Mouse (Mus musculus): ENCODE measurements around the gene Tmem218. TPM values are rescaled to one million over a fixed set of nuclear protein-coding genes. Genes with fewer than 3 reads are reported as not detected.

The Tmem218 gene
- polyA plus RNA-seq, 1 experiment = 3.9 TPM

GRCm38 (mm10) chr9:37183176-37183575, 24.8 kb upstream of the Tmem218 start:
- Histone ChIP-seq H3K79me2 (ENCODE audit: control insufficient read depth, insufficient read depth) (no peaks in the 10 kb centered on the region), H3ac (ENCODE audit: control insufficient read depth, insufficient read length) (no peak overlapping the region), H3K4me3 (no peak overlapping the region), H3K4me2 (ENCODE audit: low read depth) (no peak overlapping the region), H3K36me3 (ENCODE audit: control insufficient read depth, insufficient read depth) (no peaks in the 10 kb centered on the region), H3K27me3 (ENCODE audit: control insufficient read depth, insufficient read depth, insufficient read length) (peaks cover 21% of the 10 kb centered on the region)
- TF ChIP-seq REST (IDR thresholded peaks at IDR 0.05; ENCODE audit: insufficient read depth, insufficient read length) = no peak
- TF ChIP-seq POLR2AphosphoS2 (IDR thresholded peaks at IDR 0.05; ENCODE audit: insufficient read length, low read depth) = no peak
- no peak for TF ChIP-seq TCF12 (IDR thresholded peaks at IDR 0.05; ENCODE audit: insufficient read depth, poor library complexity, severe bottlenecking)
- no peak for TF ChIP-seq USF1 (IDR thresholded peaks at IDR 0.05; ENCODE audit: low read depth)
- no peak for TF ChIP-seq MAX (IDR thresholded peaks at IDR 0.05; ENCODE audit: low read depth)
- TF ChIP-seq POLR2A (IDR thresholded peaks at IDR 0.05; ENCODE audit: insufficient read length, low read depth) = no peak
- TF ChIP-seq MYOG (IDR thresholded peaks at IDR 0.05; ENCODE audit: control insufficient read depth in 1 of 3, insufficient read depth in 1 of 3, insufficient read length in 2 of 3, low read depth in 2 of 3) = no peak
- no peak for TF ChIP-seq SRF (IDR thresholded peaks at IDR 0.05; ENCODE audit: control insufficient read depth, insufficient read length, low read depth)
- no peak for TF ChIP-seq E2F4 (IDR thresholded peaks at IDR 0.05; ENCODE audit: insufficient read depth)
- TF ChIP-seq CEBPB (IDR thresholded peaks at IDR 0.05; ENCODE audit: insufficient read depth, poor library complexity, severe bottlenecking) = no peak
- TF ChIP-seq TCF3 (IDR thresholded peaks at IDR 0.05; ENCODE audit: insufficient read length, low read depth) = no peak

DNA sequence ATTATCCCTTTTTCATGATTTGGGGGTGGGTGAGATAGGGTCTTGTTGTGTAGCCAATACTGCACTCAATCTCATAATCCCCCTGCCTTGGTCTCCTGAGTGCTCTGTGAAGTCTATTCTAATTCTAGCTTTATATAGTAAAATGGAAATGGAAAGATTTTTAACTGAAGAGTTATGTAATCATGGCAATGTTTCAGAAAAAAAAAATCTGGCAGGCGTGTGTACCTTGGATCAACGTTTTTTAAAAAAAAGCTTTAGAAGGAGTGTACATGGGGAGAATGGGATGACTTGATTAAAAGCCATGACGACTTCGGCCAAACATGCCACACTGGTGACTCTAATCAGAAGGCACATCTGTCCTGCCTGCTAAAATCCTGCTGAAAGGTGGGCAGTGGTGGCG, 20.6 kb upstream of the Tmem218 start:
- no peak for TF ChIP-seq TCF3 (IDR thresholded peaks at IDR 0.05; ENCODE audit: insufficient read length, low read depth)
- no peak for TF ChIP-seq E2F4 (IDR thresholded peaks at IDR 0.05; ENCODE audit: insufficient read depth)
- TF ChIP-seq MYOG (IDR thresholded peaks at IDR 0.05; ENCODE audit: control insufficient read depth in 1 of 3, insufficient read depth in 1 of 3, insufficient read length in 2 of 3, low read depth in 2 of 3) = no peak
- TF ChIP-seq POLR2AphosphoS2 (IDR thresholded peaks at IDR 0.05; ENCODE audit: insufficient read length, low read depth) = no peak
- no peak for TF ChIP-seq POLR2A (IDR thresholded peaks at IDR 0.05; ENCODE audit: insufficient read length, low read depth)
- TF ChIP-seq SRF (IDR thresholded peaks at IDR 0.05; ENCODE audit: control insufficient read depth, insufficient read length, low read depth) = no peak
- TF ChIP-seq TCF12 (IDR thresholded peaks at IDR 0.05; ENCODE audit: insufficient read depth, poor library complexity, severe bottlenecking) = no peak
- no peak for TF ChIP-seq REST (IDR thresholded peaks at IDR 0.05; ENCODE audit: insufficient read depth, insufficient read length)
- no peak for TF ChIP-seq MAX (IDR thresholded peaks at IDR 0.05; ENCODE audit: low read depth)
- TF ChIP-seq CEBPB (IDR thresholded peaks at IDR 0.05; ENCODE audit: insufficient read depth, poor library complexity, severe bottlenecking) = no peak
- no peak for TF ChIP-seq USF1 (IDR thresholded peaks at IDR 0.05; ENCODE audit: low read depth)
- TF ChIP-seq MYOD1 (IDR thresholded peaks at IDR 0.05; ENCODE audit: control insufficient read depth in 1 of 3, insufficient read length in 2 of 3, low read depth in 2 of 3) = no peak
- no peaks in the 10 kb centered on the region for H3K79me2 ChIP-seq (ENCODE audit: control insufficient read depth, insufficient read depth)

GRCm38 (mm10) chr9:37188024-37188423, 20.0 kb upstream of the Tmem218 start:
- TF ChIP-seq REST (IDR thresholded peaks at IDR 0.05; ENCODE audit: insufficient read depth, insufficient read length) = no peak
- TF ChIP-seq POLR2AphosphoS2 (IDR thresholded peaks at IDR 0.05; ENCODE audit: insufficient read length, low read depth) = no peak
- TF ChIP-seq MAX (IDR thresholded peaks at IDR 0.05; ENCODE audit: low read depth) = no peak
- no peak for TF ChIP-seq TCF3 (IDR thresholded peaks at IDR 0.05; ENCODE audit: insufficient read length, low read depth)
- TF ChIP-seq MYOG (IDR thresholded peaks at IDR 0.05; ENCODE audit: control insufficient read depth in 1 of 3, insufficient read depth in 1 of 3, insufficient read length in 2 of 3, low read depth in 2 of 3) = no peak
- no peak for TF ChIP-seq CEBPB (IDR thresholded peaks at IDR 0.05; ENCODE audit: insufficient read depth, poor library complexity, severe bottlenecking)
- TF ChIP-seq E2F4 (IDR thresholded peaks at IDR 0.05; ENCODE audit: insufficient read depth) = no peak
- TF ChIP-seq SRF (IDR thresholded peaks at IDR 0.05; ENCODE audit: control insufficient read depth, insufficient read length, low read depth) = no peak
- no peak for TF ChIP-seq USF1 (IDR thresholded peaks at IDR 0.05; ENCODE audit: low read depth)
- no peak for TF ChIP-seq MYOD1 (IDR thresholded peaks at IDR 0.05; ENCODE audit: control insufficient read depth in 1 of 3, insufficient read length in 2 of 3, low read depth in 2 of 3)
- TF ChIP-seq POLR2A (IDR thresholded peaks at IDR 0.05; ENCODE audit: insufficient read length, low read depth) = no peak
- TF ChIP-seq TCF12 (IDR thresholded peaks at IDR 0.05; ENCODE audit: insufficient read depth, poor library complexity, severe bottlenecking) = no peak
- Histone ChIP-seq H3K4me2 (ENCODE audit: low read depth) (no peak overlapping the region), H3K27me3 (ENCODE audit: control insufficient read depth, insufficient read depth, insufficient read length) (peaks cover 11% of the 10 kb centered on the region), H3ac (ENCODE audit: control insufficient read depth, insufficient read length) (no peak overlapping the region), H3K4me3 (no peak overlapping the region), H3K79me2 (ENCODE audit: control insufficient read depth, insufficient read depth) (no peaks in the 10 kb centered on the region), H3K36me3 (ENCODE audit: control insufficient read depth, insufficient read depth) (no peaks in the 10 kb centered on the region)

More for the DNA sequence above, 20.6 kb upstream of the Tmem218 start:
- Histone ChIP-seq H3K4me2 (ENCODE audit: low read depth) (no peak overlapping the region), H3K4me3 (no peak overlapping the region), H3K27me3 (ENCODE audit: control insufficient read depth, insufficient read depth, insufficient read length) (peaks cover 11% of the 10 kb centered on the region), H3ac (ENCODE audit: control insufficient read depth, insufficient read length) (no peak overlapping the region), H3K36me3 (ENCODE audit: control insufficient read depth, insufficient read depth) (no peaks in the 10 kb centered on the region)

- H3ac ChIP-seq (ENCODE audit: control insufficient read depth, insufficient read length) = no peak overlapping the region
- H3K4me2 ChIP-seq (ENCODE audit: low read depth) = no peak overlapping the region
- H3K4me3 ChIP-seq = no peak overlapping the region
- H3K27me3 ChIP-seq (ENCODE audit: control insufficient read depth, insufficient read depth, insufficient read length) = peaks cover 10% of the 10 kb centered on the region
- H3K36me3 ChIP-seq (ENCODE audit: control insufficient read depth, insufficient read depth) = no peaks in the 10 kb centered on the region
- no peaks in the 10 kb centered on the region for H3K79me2 ChIP-seq (ENCODE audit: control insufficient read depth, insufficient read depth)
- TF ChIP-seq CEBPB (IDR thresholded peaks at IDR 0.05; ENCODE audit: insufficient read depth, poor library complexity, severe bottlenecking) (no peak), TCF12 (IDR thresholded peaks at IDR 0.05; ENCODE audit: insufficient read depth, poor library complexity, severe bottlenecking) (no peak), USF1 (IDR thresholded peaks at IDR 0.05; ENCODE audit: low read depth) (no peak), POLR2AphosphoS2 (IDR thresholded peaks at IDR 0.05; ENCODE audit: insufficient read length, low read depth) (no peak), TCF3 (IDR thresholded peaks at IDR 0.05; ENCODE audit: insufficient read length, low read depth) (no peak), MAX (IDR thresholded peaks at IDR 0.05; ENCODE audit: low read depth) (no peak), REST (IDR thresholded peaks at IDR 0.05; ENCODE audit: insufficient read depth, insufficient read length) (no peak), MYOD1 (IDR thresholded peaks at IDR 0.05; ENCODE audit: control insufficient read depth in 1 of 3, insufficient read length in 2 of 3, low read depth in 2 of 3) (no peak), SRF (IDR thresholded peaks at IDR 0.05; ENCODE audit: control insufficient read depth, insufficient read length, low read depth) (no peak), POLR2A (IDR thresholded peaks at IDR 0.05; ENCODE audit: insufficient read length, low read depth) (no peak), MYOG (IDR thresholded peaks at IDR 0.05; ENCODE audit: control insufficient read depth in 1 of 3, insufficient read depth in 1 of 3, insufficient read length in 2 of 3, low read depth in 2 of 3) (no peak)
These were observed 11.0 kb upstream of the Tmem218 start for GRCm38 (mm10) chr9:37197067-37197466.
